Mouse (Mus musculus) C2C12 (cell line): ENCODE results near the gene Ccdc162.

ENCODE experiments used
- CTCF ChIP-seq: IDR thresholded peaks from one replicate; pipeline ENCODE4 v1.5.1; 2011; ENCODE audit not compliant: control insufficient read depth, insufficient read depth, insufficient read length
- MAX ChIP-seq: IDR thresholded peaks from one replicate; pipeline ENCODE4 v1.6.1; 2011; ENCODE audit warnings: mild to moderate bottlenecking, control low read depth

DNA sequence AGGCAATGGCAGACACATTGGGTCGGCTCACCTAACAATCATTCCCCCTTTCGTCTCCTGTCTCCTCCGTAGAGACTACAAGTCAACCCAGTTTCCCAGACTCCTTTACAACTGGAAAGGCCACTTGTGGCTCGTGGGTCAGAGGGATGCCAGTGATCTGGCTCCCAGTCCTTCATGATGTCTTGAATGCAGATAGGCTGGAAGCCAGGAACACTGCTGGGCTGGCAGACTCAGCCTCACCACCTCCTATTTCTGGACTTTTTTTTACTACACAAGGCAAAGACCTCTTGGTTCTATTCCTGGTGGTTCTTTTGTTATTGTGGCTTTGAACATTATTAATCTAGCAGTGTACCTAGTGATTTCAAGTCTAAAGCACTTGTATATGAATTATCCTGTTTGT lies 202.1 kb downstream of the Ccdc162 start:
- no peak for TF ChIP-seq CTCF
- TF ChIP-seq MAX = no peak
